Mouse (Mus musculus): ENCODE measurements around the gene Tbc1d1. TPM values are rescaled to one million over a fixed set of nuclear protein-coding genes. Genes with fewer than 3 reads are reported as not detected.
A peak's percentile ranks its signal among the peaks of the same experiment; 100 is the strongest.

Gene Tbc1d1
- polyA plus RNA-seq, 1 experiment from 2014 or later, result 36.3 TPM

DNA sequence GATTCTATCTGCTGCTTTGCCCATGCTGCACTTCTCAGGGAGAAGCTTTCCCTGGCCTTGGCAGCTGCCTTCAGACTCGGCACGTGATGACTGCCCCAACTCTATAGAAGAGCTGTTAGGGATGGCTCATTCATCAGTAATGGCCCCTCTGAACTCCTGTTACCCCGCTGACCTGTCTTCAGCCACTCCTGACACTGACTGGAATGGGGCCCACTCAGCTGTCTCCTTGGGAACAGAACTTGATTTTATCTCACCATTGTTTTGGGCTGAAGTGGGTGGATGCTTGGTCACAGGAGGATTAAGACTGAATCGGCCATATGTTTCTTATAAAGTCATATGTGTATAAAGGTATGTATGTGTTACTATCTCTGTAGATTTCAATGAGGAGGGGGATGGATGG lies 145.1 kb downstream of the Tbc1d1 start:
- H3K36me3 ChIP-seq, result peaks cover 26% of the 10 kb centered on the region
- no peaks in the 10 kb centered on the region for H3K9me3 ChIP-seq (replicated peaks)
- 0 out of 2 replicates have a peak overlapping the region, but pooled peaks have one; percentile 2 for H3K27ac ChIP-seq
- 62% methylated on average over 4 of the region's 4 CpGs for WGBS
- no peak overlapping the region for H3K9ac ChIP-seq
- ATAC-seq (replicated peaks; ENCODE audit: low FRiP score), result no peak
- no peak overlapping the region for H3K4me3 ChIP-seq (replicated peaks)
- H3K4me2 ChIP-seq, result no peak overlapping the region
- no peaks in the 10 kb centered on the region for H3K27me3 ChIP-seq
- peaks cover 44% of the 10 kb centered on the region for H3K4me1 ChIP-seq

DNA sequence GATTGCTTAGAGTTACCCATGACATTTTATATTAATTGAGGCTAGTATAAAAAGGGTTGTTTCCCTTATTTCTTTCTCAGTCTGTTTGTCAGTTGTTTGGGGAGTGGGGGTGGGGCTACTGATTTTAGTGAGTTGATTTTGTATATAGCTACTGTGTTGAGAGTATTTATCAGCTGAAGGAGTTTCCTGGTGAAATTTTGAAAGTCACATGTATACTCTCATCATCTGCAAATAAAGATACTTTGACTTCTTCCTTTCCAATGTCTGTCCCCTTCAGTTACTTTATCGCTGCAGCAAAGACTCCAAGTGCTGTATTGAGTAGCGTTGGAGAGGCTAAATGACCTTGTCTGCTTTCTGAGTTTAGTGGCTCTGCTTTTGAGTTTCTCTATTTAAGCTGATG lies 151.2 kb downstream of the Tbc1d1 start:
- Histone ChIP-seq H3K9ac (no peak overlapping the region), H3K4me1 (no peaks in the 10 kb centered on the region), H3K36me3 (peaks cover 43% of the 10 kb centered on the region), H3K27me3 (no peaks in the 10 kb centered on the region), H3K4me3 (replicated peaks) (no peak overlapping the region), H3K27ac (no peak overlapping the region), H3K9me3 (replicated peaks) (0 out of 2 replicates have a peak, but pooled peaks cover 4% of the 10 kb centered on the region), H3K4me2 (no peak overlapping the region)
- WGBS, result 99% methylated on average over 2 of the region's 2 CpGs
- no peak for ATAC-seq (replicated peaks; ENCODE audit: low FRiP score)

DNA sequence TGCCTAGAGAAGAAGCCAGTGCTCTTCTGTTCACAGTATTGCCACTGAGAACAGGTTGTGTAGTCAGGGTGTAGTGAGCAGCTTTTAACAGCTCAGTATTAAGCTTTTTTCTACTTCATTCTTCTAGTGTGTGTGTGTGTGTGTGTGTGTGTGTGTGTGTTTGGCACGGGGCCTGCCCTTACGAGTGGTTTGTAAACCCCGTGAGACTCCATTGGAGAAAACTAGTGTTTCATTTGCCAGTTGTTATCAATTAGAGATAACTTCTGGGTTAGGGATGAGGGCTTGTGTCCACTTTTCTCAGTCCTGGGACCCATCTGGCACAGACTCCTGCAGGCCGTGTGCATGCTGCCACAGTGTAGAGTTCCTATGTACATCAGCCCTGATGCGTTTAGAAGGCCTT lies 156.2 kb downstream of the Tbc1d1 start:
- Histone ChIP-seq H3K27me3 (no peaks in the 10 kb centered on the region), H3K36me3 (peaks cover 13% of the 10 kb centered on the region; the same call in 1 of the 2 replicates), H3K9ac (no peak overlapping the region), H3K27ac (peak overlapping the region; percentile 37; the same call in 1 of the 2 replicates), H3K4me3 (replicated peaks) (no peak overlapping the region), H3K9me3 (replicated peaks) (no peaks in the 10 kb centered on the region), H3K4me1 (peaks cover 41% of the 10 kb centered on the region), H3K4me2 (no peak overlapping the region)
- ATAC-seq (replicated peaks; ENCODE audit: low FRiP score), result no peak
- 74% methylated on average over 5 of the region's 5 CpGs for WGBS

DNA sequence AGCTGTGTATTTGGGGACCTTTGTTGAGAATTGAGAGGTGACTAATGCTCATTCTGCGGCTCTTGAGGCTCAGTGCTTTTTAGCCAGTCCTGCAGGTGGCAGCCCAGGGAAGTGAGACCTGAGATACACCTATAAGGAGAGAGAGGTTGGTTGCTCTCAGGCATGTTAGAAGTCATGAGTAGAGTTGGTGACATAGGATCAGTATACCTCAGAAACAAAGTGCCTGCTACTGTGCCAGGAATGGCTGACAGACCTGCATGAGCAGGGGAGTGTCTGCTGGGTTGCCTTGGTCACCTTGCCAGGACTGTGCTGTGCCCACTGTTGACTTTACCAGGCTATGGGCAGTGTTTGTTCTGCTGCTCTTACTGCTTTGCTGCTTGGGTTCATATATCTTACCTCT lies 157.4 kb downstream of the Tbc1d1 start:
- H3K9ac ChIP-seq, result no peak overlapping the region
- H3K4me3 ChIP-seq (replicated peaks), result no peak overlapping the region
- H3K9me3 ChIP-seq (replicated peaks), result no peaks in the 10 kb centered on the region
- no peak overlapping the region for H3K4me2 ChIP-seq
- 97% methylated on average over 1 of the region's 1 CpGs for WGBS
- H3K27ac ChIP-seq, result peak overlapping the region; percentile 75; the same call in 1 of the 2 replicates
- H3K27me3 ChIP-seq, result no peaks in the 10 kb centered on the region
- ATAC-seq (replicated peaks; ENCODE audit: low FRiP score), result no peak
- peaks cover 43% of the 10 kb centered on the region for H3K4me1 ChIP-seq
- H3K36me3 ChIP-seq, result peaks cover 19% of the 10 kb centered on the region; the same call in 1 of the 2 replicates

GRCm38 (mm10) chr5:64314288-64315052 lies 158.4 kb downstream of the Tbc1d1 start:
- Histone ChIP-seq H3K9ac (no peak overlapping the region), H3K27me3 (no peaks in the 10 kb centered on the region), H3K9me3 (replicated peaks) (no peaks in the 10 kb centered on the region), H3K4me3 (replicated peaks) (no peak overlapping the region), H3K36me3 (peaks cover 29% of the 10 kb centered on the region), H3K27ac (peak overlapping the region; percentile 75), H3K4me1 (peaks cover 43% of the 10 kb centered on the region), H3K4me2 (no peak overlapping the region)
- peak; percentile 66 for ATAC-seq (replicated peaks; ENCODE audit: low FRiP score)
- WGBS, result 20% methylated on average over 6 of the region's 6 CpGs

DNA sequence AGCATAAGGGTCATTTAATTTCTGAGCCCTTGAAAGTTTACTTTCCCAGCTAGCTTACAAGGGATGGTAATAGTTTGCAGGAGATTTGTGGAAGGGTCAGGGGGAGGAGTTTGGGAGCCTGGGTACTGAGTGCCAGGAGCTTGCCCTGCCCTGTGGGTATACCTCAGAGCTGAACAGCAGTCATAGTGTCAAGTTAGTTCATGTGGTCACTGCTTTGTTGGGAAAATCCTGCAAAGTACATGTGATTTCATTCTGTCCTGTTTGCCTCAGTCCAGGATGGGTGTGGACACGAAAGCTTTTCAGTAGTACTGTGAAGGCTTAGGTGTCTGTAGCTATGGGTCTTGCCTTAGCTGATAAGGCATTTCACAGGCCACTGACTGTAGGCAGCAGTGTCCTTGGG lies 159.0 kb downstream of the Tbc1d1 start:
- no peaks in the 10 kb centered on the region for H3K27me3 ChIP-seq

DNA sequence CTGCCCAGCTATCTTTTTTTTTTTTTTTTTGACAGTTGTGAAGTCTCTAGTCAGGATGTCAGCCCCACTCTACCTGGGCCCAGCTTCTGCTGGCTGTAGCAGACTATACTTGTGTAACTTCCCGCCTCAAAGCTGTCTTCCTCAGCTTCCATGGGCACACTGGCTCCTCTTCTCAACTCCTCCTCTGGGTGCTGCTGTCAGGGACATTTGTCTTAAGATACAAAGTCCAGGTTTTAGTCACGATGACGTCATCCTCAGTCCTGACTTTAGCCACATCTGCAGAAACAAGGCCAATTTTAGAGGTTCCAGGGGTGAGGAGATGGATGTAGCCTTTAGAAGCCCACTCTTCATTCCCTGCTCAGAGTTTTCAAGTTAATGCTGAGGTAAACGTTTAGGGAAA lies 167.2 kb downstream of the Tbc1d1 start:
- Histone ChIP-seq H3K4me2 (no peak overlapping the region), H3K9ac (no peak overlapping the region), H3K9me3 (replicated peaks) (no peaks in the 10 kb centered on the region), H3K36me3 (peaks cover 47% of the 10 kb centered on the region), H3K4me3 (replicated peaks) (no peak overlapping the region), H3K4me1 (peaks cover 40% of the 10 kb centered on the region), H3K27ac (no peak overlapping the region), H3K27me3 (no peaks in the 10 kb centered on the region)
- ATAC-seq (replicated peaks; ENCODE audit: low FRiP score), result no peak
- 86% methylated on average over 4 of the region's 4 CpGs for WGBS

More for the DNA sequence above, 159.0 kb downstream of the Tbc1d1 start:
- Histone ChIP-seq H3K27ac (peak overlapping the region; percentile 80), H3K4me2 (no peak overlapping the region), H3K9ac (no peak overlapping the region), H3K4me1 (peaks cover 43% of the 10 kb centered on the region), H3K9me3 (replicated peaks) (no peaks in the 10 kb centered on the region), H3K4me3 (replicated peaks) (no peak overlapping the region), H3K36me3 (peaks cover 33% of the 10 kb centered on the region)
- WGBS, result 87% methylated on average over 1 of the region's 1 CpGs
- ATAC-seq (replicated peaks; ENCODE audit: low FRiP score), result 0 out of 2 replicates have a peak, but pooled peaks have one; percentile 35

GRCm38 (mm10) chr5:64324353-64324752 lies 168.2 kb downstream of the Tbc1d1 start:
- H3K4me3 ChIP-seq (replicated peaks), result no peak overlapping the region
- H3K27me3 ChIP-seq, result no peaks in the 10 kb centered on the region
- peak overlapping the region; percentile 48; the same call in 1 of the 2 replicates for H3K27ac ChIP-seq
- peaks cover 40% of the 10 kb centered on the region for H3K4me1 ChIP-seq
- H3K36me3 ChIP-seq, result peaks cover 47% of the 10 kb centered on the region
- ATAC-seq (replicated peaks; ENCODE audit: low FRiP score), result no peak
- 85% methylated on average over 12 of the region's 12 CpGs for whole genome bisulfite sequencing
- no peaks in the 10 kb centered on the region for H3K9me3 ChIP-seq (replicated peaks)
- H3K9ac ChIP-seq, result no peak overlapping the region
- no peak overlapping the region for H3K4me2 ChIP-seq

DNA sequence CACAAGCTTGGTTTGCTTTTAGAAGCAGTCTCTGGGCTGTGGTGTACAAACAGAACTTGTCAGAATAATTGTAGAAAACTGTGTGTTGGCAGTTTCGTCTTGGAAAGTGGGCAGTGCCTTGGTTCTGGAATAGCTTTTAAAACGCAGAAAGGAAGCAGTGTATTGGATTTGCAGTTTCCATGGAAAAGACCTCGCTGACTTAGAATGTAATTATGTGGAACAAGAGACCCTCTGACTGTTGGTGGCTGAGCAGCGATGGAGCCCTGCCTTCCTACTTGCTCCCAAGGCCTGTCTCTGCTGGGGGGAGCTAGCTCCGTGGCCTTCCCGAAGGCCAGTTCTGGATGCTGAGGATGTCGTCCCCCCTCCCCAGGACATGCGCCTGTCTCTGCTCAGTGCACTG lies 168.8 kb downstream of the Tbc1d1 start:
- no peak for ATAC-seq (replicated peaks; ENCODE audit: low FRiP score)
- no peaks in the 10 kb centered on the region for H3K9me3 ChIP-seq (replicated peaks)
- no peak overlapping the region for H3K4me3 ChIP-seq (replicated peaks)
- H3K4me1 ChIP-seq, result peaks cover 40% of the 10 kb centered on the region
- H3K27ac ChIP-seq, result peak overlapping the region; percentile 48
- H3K27me3 ChIP-seq, result no peaks in the 10 kb centered on the region
- WGBS, result 86% methylated on average over 8 of the region's 8 CpGs
- peaks cover 46% of the 10 kb centered on the region for H3K36me3 ChIP-seq
- H3K4me2 ChIP-seq, result no peak overlapping the region
- no peak overlapping the region for H3K9ac ChIP-seq

- H3K4me1 ChIP-seq, result peaks cover 35% of the 10 kb centered on the region
- no peak overlapping the region for H3K9ac ChIP-seq
- 76% methylated on average over 5 of the region's 5 CpGs for WGBS
- ATAC-seq (replicated peaks; ENCODE audit: low FRiP score), result no peak
- H3K9me3 ChIP-seq (replicated peaks), result no peaks in the 10 kb centered on the region
- H3K4me3 ChIP-seq (replicated peaks), result no peak overlapping the region
- no peaks in the 10 kb centered on the region for H3K27me3 ChIP-seq
- peak overlapping the region; percentile 37 for H3K27ac ChIP-seq
- peaks cover 40% of the 10 kb centered on the region for H3K36me3 ChIP-seq
- H3K4me2 ChIP-seq, result no peak overlapping the region
Observed at GRCm38 (mm10) chr5:64325741-64326355, 169.7 kb downstream of the Tbc1d1 start.

DNA sequence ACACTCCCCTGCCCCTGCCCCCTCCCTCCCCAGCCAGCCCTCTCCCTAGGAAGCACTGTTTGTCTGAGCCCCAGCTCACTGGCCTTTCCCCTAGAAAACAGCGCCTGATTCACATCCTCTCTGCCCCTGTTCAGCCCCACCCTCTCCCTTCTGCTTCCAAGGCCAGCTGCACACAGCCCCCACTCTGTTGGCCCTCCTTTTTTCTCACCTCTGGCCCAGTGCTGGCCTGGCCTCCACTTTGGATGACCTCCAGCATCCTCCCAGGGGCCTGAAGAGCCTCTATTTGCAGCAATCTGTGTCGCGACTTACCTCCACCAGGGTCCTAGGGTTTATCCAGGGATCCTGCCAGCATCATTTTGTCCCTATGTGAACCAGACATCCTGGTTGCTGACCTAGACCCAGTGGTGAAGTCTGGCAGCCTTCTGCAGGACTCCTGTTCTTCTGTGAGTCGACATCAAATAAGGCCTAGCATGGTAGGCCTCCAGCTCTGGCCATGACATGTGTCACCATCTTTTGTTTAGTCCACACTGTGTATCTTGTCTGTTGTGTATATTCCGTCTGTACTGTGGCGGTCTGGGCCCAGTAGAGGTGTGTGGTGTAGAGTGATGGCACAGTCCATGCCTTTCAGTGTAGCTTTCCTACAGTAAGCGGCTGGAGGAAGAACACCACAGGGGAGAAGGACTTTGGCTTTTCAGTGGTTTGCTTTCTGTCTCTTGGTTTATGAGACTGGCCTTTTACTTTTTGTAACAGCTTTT lies 170.5 kb downstream of the Tbc1d1 start:
- H3K36me3 ChIP-seq, result peaks cover 40% of the 10 kb centered on the region
- no peak overlapping the region for H3K4me3 ChIP-seq (replicated peaks)
- no peak overlapping the region for H3K4me2 ChIP-seq
- 64% methylated on average over 7 of the region's 7 CpGs for WGBS
- peak; percentile 37; the same call in 1 of the 2 replicates for ATAC-seq (replicated peaks; ENCODE audit: low FRiP score)
- H3K27ac ChIP-seq, result peak overlapping the region; percentile 37
- no peak overlapping the region for H3K9ac ChIP-seq
- peaks cover 29% of the 10 kb centered on the region for H3K4me1 ChIP-seq
- no peaks in the 10 kb centered on the region for H3K9me3 ChIP-seq (replicated peaks)
- no peaks in the 10 kb centered on the region for H3K27me3 ChIP-seq
